Mouse (Mus musculus) ZHBTc4 (cell line): ENCODE measurements around the gene Hdac7.

Experiments
- DNase-seq: peaks from one replicate; pipeline ENCODE4 v3.0.0-alpha.2; 2011; ENCODE audit warnings: low read depth, low spot score

Gene Hdac7

DNA sequence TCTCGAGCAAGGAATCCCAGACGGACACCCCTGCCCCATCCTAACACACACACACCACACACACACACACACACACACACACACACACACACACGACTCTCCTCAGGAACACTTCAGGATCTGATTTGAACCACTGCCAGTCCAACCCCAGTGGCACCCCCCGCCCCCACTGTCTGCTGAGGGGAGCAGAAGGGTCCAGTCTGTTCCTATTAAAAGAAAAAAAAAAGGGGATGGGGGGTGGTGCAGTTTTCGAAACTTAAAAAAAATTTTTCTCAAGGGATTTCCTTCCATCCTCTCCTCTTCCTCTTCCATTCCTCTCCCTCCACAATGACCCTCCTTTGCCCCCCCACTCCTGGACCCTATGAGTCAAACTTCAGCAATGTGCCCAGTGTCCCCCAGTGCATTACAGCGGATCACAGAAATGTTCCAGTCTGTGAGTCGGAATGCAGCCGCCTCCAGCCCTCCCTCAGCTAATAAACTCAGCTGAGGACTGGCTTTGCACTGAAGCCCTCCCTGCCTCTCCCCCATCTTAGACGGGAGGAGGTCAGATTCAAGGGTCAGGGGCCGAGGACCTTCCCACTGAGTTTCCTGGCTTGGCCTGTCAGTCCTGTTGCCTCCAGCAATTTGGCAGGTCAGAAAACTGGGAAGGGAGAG lies 12.2 kb downstream of the Hdac7 start:
- DNase-seq = no peak

DNA sequence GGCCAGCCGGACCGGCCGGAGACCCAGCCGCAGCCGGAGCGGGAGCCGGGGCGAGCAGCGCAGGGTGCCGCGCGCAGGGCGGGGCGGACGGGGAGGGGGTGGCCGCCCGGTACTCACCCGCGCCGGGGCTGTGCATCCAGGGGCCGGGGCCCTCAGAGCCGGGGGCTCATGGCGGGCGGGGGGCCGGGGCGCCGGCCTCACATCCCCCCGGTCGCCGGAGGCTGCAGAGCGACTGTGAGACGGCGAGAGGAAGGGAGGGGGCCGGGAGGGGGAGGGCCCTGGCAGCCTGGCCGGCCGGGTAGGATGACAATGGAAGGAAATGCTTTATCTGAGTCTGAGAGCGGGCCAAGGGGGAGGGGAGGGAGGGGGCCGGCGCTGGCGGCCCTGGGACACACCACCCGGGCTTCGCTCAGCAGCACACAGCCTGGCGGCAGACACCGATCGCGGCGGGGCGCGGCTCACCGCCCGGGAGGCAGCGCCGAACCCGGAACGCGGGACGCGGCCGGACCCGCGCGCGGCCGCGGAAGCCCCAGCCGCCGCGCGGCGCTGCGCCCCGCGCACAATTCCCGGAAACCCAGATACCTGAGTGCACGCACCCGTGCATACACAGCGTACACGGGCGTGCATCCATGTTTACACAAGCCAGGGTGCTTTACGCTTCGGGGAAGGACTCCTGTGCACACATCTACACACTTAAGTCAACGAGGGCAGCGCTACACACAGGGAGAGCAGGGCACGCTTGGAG lies 12.9 kb downstream of the Hdac7 start:
- peak; percentile 90 for DNase-seq

DNA sequence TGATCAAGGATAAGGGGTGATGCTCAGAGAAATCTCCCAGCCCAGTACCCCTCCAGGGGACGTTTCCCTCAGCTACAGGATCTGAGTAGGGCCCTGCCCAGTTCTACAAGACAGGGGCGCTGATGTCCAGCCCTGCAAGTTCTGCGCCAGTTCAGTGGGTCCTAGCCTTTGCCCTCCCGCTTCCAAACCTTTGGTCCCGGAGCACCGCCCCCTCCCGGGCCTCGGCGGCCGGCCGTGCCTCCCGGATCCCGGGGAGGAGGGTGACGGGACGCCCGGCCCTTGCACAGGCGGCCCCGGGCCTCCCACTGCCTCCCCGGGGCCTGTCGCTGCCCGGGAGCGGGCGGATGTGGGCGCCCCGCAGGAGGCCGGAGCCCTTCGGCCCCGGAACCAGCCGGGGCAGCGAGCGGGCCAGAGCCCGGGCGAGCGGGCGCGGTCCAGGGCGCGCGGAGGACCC lies 13.5 kb downstream of the Hdac7 start:
- peak; percentile 17 for DNase-seq

DNA sequence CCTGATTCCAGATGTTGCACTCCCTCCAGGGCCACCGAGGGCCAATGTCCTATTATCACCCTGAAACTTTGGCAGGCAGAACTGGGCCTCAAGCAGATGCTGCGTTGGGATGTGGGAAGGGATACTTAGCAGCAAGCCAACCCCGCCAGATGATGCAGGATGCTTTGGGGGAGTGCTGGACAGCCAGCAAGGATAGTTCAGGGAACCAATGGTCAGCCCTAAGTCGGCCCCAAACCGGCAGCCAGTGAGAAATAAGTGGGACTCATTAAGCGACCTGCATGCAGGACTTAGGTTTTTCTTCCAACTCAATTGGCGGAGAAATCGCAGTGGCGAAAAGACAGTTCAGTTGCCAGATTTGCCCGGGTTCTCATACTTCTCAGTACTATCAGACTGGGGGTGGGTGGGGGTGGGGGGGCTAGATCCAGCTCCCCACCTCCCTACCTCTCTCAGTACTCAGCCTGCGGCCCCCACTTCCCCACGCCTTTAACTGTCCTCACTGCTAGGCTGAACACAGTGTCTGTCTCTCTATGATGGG lies 14.0 kb downstream of the Hdac7 start:
- DNase-seq = no peak

DNA sequence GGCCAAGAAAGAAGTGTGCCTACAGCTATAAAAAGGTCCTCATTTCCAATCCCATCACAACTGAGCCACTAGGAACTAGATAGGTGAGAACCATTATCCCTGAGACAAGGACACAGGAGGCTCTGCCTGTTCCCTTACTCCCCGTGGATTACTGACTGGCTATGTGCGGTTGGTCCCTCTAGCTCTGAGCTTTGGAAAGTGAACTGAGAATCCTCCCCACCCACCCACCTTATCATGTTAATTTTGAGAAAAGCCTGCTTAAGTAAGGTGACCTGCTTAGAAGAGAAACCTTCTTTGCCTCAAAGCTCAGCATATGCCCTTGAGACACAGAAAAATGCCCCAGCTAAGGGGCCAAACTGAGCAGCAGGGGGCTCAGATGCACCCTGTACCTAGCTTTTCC lies 14.9 kb downstream of the Hdac7 start:
- peak; percentile 86 for DNase-seq

DNA sequence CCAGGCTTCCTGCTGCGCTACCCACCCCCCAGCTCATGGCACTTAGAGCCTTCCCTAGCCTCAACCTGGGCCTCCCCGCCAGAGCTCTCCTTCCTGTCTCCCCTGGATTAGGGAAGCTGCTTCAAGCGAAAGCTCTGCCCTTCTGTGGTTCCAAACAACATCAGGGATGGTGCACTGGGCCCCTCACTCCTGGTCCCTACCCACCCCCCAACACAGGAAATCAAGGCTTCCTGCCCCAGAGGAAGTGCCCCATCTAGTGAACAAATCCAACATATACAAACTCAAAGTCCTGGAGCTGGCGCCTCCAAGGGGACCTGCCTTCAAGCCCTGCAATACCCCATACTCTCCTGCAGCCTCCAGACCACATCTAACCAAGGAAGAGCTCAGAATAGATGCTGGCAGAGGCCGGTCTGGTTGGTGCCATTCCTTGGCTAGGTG lies 15.4 kb downstream of the Hdac7 start:
- peak; percentile 20 for DNase-seq

DNA sequence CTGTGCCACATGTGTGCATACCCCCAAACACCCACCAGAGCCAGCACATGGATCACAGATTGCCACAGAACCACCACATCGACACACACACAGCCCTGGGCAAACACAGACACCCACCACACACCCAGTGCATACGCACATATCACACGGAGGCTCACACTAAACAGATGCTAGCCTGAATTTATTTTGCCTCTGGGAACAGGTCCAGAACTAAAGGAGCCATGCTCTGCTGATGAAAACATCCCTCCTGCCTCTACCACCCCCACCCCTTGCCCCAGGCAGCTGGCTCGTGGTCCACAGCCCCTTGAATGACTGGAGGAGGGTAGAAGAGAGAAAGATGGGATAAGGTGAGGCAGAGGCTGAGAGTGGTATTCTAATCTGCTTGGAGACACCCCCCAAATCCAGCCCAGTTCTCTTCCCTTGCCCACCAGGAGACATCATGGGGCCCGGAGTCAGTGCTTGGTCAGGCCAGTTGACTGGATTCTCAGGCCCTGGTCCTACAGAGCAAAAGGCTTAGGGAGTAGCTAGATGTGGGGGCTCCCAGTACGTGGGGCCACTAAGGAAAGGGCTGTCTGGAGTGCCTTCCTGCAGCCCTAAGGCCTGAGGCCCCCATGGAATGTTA lies 16.0 kb downstream of the Hdac7 start:
- no peak for DNase-seq

DNA sequence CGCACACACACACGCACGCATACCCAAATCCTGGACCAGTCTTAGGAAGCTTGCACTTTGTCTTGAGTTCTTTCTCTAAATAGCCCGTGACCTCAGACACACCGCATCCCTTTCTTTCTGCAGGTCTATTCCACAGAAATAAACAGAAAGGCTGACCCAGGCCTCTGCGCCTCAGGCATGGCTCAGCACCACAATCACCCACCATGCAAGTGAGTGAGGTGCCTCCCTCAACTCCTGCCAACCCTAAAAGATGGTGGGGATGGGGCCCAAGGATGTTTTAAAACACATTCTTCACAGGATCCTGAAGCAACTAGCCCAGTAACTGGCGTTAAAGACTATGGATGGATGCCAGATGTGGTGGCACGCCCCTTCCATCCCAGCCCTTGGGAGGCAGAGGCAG lies 16.9 kb downstream of the Hdac7 start:
- no peak for DNase-seq

DNA sequence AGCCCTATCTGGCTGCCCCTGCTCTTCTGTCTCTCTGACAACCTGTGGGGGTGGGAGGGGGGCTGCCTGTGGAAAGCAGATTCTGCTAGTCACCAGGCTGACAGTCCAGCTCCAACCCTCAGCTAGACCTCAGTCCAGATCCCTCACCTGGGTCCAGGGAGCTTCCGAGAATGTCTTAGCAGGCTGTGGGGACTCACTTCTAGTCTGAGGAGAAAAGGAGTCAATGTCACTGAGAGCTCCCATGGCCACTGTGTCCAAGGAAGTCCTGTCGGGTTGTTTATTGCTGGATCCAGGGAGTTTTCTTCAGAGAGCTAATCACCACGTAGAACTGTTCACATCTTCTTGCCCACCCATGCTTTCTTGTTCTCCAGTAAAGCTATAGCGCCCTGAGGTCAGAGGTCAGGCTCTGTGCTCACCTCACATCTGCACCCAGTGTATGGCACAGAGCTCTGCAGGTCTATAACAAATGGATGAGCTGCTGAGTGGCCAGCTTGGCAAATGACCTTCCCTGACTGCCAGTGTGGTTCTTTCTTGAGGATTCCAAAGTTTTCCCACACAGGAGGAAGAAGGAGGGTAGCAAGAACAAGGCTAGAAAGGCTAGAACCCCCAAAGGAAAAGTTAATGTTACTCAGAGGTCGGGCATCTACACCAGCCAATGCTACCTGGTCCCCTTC lies 17.6 kb downstream of the Hdac7 start:
- DNase-seq = no peak

DNA sequence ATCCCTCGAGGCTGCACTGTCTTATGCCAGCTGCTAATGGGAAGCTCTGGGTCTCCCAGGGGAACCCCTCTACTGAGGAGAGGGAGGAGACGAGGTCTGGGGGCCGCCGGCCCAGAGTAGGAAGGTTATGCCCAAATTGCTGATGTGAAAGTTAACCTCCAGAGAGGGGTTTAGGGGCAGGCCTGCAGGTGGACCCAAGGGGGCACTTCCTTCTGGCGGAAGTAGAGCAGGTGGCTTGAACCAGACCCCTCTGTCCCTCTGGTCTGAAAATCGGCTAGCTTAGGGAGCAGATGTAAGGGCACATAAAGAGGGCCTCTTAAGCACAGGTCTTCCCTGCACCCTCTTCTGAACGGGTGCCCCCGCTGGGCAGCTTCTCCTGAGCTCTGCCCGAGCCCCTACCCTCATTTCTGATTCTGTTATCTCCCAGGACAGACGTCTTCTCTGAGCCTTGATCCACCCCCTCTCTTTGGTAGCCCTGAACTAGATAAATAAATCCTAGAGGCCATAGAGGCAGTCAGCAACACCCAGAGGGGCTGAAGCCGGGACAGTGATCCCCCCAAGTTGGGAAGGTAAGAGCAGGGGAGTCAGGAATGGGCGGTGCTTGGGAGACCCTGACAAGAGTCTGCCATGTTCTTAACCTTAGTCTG lies 18.2 kb downstream of the Hdac7 start:
- DNase-seq = no peak

DNA sequence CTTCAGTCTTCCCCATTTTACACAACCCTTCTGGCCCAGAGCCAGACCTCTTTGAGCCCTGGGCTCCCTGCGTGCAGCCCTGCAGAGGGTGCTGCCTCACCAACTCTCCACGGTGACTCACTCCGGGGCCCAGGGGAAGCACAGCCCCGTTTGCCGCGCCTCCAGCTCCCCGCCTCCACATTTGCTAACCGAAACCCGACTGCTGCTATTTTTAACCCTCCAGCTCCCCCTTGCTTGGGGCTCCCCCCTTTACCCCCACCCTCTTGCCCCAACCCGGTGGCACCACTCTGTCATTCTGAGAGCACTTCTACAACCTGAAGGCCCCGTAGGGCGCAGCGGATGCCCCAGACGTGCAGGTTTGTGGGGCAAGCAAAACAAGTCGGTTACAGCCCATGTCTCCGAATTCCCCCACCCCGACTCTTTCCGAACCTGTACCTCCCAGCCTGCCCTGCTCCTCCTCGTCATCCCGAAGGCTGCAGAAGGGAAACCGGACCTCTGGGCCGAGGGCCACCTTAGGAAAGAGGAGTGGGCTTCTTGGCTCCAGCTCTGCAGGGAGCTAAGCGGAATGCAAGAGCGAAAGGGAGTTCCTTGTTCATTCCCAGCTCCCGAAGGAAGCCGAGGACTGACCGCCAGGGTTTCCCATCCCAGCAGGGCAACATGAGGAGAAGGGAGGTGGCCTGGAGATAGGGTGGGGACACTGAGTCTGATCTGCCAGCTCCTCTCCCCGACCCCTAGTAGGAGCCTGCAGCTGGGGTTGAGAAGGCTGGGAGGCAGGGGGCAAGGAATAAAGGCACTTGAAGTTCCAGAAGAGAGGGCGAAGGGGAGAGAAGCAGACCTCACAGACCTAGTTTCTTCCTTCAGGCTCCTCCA lies 19.0 kb downstream of the Hdac7 start:
- peak; percentile 54 for DNase-seq

DNA sequence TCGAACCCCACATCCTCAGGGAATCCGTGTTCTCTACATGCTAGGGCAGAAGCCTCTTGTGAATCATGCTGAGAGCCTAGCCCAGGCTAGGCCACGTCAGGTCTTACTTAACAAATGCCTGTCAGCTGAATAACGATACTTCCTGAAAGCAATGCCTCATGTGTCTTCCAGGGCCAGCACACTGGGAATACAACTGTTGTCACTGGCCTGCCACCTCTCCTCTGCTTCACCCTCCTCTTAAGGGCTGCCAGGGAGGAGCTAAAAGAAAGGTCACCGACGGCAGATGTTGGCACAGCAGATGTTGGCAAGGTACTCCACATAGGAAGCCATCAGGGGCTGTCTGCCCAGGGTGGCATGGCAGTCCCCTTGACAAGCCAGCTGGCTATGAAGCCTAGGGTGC lies 20.3 kb downstream of the Hdac7 start:
- DNase-seq = no peak

DNA sequence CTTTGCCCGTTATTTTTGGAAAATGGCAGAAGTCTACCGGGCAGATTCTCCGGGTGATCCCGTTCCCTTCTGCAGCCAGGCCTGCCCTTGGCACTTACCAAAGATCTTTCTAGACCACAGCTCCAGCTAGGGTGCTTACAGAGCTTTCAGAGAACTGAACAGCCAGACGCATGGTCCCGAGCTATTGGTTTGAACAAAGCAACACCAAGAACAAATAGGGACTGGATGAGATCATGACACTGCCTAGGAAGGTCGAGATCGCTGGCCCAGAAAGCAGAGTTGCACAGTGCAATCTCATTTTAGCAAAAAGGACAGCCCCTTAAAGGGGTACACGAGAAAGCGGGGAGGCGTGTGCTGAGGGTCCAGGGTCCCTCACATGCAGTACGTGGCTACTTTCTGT lies 20.8 kb downstream of the Hdac7 start:
- no peak for DNase-seq

DNA sequence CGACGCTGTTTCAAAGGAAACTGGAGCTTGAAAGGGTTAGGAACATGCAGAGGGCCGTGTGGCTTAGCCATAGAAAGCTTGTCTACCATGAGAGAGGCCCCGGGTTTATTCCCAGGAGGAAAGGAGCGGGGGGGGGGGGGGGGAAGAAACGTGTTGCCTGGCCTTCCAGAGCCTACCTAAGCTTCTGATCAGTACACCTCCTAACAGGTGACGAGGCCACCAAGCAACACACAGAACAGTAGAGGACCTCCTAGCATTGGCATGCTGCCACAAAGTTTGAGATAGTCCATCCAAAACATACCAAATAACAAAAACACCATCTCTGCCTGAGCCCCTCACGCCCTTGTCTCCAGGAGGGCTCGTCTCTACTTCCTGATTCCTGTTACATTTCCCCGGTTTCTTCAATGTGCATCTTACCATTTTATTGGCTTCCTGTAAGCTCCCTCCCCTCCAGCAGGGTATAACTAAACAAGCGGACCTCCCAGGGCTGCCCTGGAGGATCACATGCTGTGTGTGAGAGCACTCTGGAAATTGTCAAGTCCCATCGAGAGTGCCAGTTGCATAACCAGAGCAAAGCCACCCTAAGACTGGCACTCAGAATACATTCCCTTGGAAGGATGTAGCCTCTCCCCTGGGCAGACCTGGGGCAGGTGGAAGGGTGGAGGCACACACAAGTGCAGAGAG lies 21.6 kb downstream of the Hdac7 start:
- DNase-seq = no peak

DNA sequence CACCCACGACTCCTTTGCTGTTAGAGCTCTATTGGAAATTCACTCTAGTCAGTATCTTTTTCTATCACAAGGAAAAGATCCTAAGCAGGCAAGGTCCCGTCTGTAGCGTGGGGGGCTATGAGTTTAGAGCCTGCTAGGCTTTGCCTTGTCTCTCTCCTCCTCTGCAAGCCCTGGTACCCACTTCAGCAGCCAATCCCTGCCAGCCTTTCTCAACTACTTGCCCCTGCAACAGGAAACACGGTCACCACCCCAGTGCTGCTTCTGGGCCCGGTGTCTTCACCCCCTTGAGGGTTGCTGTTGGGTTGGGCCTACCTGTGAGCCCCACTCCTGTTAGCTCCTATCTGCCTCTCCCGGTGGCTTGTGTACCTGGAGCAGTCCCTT lies 22.3 kb downstream of the Hdac7 start:
- DNase-seq = no peak

DNA sequence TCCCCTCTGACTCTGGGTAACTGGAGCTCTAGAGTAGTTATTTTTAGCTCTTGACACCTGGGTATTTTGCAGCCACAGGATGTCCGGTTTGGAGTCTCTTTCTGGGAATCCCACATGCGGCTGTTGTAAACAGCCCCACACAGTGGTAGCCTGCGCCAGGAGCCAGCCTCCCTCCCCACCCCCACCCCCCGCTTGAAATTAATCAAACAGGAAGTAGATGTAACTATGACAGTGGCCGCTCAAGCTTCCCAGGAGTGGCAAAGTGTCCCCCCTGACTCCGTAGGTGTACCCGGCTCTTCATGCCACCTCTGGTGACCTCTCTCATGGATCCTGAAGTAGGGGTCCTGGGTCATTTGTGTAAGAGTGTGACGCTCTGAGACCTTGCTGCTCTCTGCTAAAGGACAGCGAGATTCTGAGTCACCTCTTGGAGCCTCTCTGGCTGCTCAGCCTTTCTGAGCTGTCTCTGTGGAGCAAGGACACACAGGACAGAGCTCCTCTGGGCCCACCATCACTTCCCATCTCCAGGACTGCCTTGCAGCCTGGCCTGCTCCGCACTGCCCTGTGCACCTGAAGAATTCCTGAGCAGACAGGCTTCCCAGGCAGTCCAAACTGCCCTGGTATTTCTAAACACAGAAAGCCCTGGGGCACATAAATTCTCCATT lies 22.9 kb downstream of the Hdac7 start:
- no peak for DNase-seq

DNA sequence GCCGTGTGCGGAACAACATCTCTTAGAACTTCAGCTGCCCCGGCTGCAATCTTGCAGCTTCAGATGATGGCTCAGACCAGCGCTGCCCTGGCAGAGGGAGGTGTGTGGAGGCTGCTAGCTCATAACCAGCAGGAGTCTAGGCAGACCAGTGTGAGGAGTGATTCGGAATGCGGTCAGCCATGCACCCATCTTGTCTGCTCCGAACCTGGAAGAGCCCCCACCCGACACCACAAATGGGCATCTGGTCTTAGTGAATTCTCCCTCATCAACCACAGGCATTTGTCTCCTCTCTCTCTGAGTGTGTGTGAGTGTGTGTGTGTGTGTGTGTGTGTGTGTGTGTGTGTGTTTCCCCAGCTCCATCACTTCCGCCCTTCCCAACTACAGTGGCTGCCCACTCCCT lies 24.4 kb downstream of the Hdac7 start:
- no peak for DNase-seq

DNA sequence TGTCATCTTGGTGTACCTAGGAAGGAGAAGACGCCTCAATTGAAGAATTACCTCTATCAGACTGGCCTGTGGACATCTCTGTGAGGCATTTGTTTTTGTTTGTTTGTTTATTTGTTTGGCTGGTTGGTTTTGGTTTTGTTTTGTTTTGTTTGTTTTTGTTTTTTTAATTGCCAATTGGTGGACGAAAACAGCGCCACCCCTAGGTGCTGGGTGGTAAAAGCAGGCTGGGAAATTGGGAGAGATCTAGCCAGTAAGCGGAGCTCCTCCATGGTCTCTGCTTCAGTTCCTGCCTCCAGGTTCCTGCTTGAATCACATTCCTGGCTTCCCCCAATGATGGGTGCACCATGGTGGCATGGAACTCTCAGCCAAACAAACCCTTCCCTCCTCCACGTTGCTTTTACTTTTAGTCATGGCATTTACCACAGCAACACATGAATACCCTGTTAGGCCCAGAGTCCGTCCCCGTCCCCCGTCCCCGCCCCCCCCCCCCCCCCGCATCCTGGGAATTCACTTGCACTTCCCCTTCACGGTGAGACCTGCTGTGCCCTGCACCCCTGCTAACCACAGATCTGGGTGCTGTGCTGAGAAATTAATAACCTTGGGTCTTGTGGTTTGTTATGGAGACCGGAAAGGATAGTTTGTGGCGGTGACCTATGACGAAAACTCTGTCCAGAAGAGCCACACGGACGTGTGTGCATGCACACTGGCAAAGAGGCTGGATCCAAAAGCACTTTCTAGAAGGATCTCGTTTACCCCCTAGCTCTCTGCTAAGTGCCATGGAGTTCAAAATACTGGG lies 27.9 kb downstream of the Hdac7 start:
- DNase-seq = no peak

DNA sequence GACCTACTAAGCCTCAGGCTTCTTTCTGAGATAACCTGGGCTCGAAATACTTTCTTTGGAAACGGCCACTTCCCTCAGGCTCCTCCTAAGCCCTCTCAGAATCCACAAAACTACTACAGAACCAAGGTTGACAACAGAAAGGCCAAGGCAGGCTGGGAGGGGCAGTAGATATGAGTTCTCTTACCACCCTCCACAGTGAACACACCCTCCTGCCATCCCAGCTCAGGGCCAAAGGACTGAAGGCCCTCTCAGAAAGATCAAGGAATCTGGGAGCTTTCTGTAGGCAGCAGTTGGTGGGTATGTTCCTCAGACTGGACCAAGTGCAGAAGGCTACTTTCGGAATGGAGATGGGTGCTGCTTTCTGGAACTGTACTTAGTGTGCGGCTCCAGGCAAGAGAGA lies 29.0 kb downstream of the Hdac7 start:
- no peak for DNase-seq
